Mouse (Mus musculus): ENCODE results near the gene Zfp652.

- no peak for TF ChIP-seq CTCF (IDR thresholded peaks at IDR 0.05; ENCODE audit: extremely low read depth, insufficient read depth, insufficient read length, insufficient replicate concordance)
- no peak for TF ChIP-seq POLR2A (IDR thresholded peaks at IDR 0.05; ENCODE audit: low read depth, low read length)
Observed at GRCm38 (mm10) chr11:95810828-95811227, 98.4 kb downstream of the Zfp652 start.
